Mouse (Mus musculus) kidney, adult 2 months (tissue): ENCODE results near the gene 4930447C04Rik.
A peak's percentile ranks its signal among the peaks of the same experiment; 100 is the strongest.

Experiments
- CTCF ChIP-seq: fragments of 200-500 bp; conservative IDR thresholded peaks from 2 replicates; pipeline ENCODE4 v1.5.1; 2011; ENCODE audit warnings: low read depth, mild to moderate bottlenecking, control low read depth, low read length, moderate library complexity, mixed read lengths; ENCODE audit not compliant: insufficient read depth, insufficient read length
- POLR2A ChIP-seq: fragments of 200-500 bp; IDR thresholded peaks from one replicate; pipeline ENCODE4 v1.6.1; 2011; ENCODE audit warnings: low read depth, low read length, control low read depth

- TF ChIP-seq CTCF (peak; percentile 94), POLR2A (no peak)
Measured at GRCm38 (mm10) chr12:72976718-72977117, 36.1 kb upstream of the 4930447C04Rik start.
